Mouse (Mus musculus): ENCODE data around the gene Klhl12.

- no peak for TF ChIP-seq POLR2A (IDR thresholded peaks at IDR 0.05; ENCODE audit: borderline replicate concordance, low read depth, low read length)
- TF ChIP-seq CTCF (IDR thresholded peaks at IDR 0.05; ENCODE audit: low read depth, low read length): peak; percentile 35
These were observed 69.1 kb downstream of the Klhl12 start for GRCm38 (mm10) chr1:134524424-134524823.
